ENCODE assay signal across 10 mouse cellular contexts in the genomic region with DNA sequence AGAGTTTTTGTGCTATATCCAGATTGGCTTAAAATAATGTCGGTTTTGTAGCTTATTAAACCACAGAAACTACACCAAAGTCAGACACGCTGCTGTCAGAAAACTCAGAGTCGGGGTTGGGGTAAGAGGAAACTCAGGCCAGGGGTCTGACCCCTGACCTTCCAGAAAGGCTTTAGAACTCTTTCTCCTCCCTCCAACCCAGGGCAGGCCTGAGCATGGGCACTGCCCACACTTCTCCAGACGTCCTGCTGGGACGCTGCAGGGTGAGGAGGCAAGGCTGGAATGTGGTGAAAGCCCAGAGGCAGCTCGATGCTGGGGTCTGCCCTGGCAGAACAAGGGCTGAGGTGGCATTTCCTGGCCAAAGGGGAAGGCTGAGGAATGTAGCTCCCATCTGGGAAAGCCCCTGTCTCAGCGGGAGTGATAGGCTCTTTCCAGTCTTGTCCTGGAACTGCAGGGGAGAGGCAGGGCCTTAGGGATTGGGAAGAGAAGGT. TPM values are rescaled to one million over a fixed set of nuclear protein-coding genes. Genes with fewer than 3 reads are reported as not detected.
DNase-seq lines count a peak whose midpoint lies in the region; ATAC-seq and TF ChIP-seq lines count a peak whose summit lies in the region.
"Had no signal": no experiment of that assay in that cellular context is flagged by ENCODE, and none has a peak within 500 bp of the region (broad histone marks: within the 10 kb centered on the region; RNA-seq: fewer than 3 reads in every experiment).

No protein-coding gene starts in this region.

- intact Hi-C loops in heart, postnatal 36 days (cut with DNase I) = no loop called here

- POLR2A ChIA-PET in Patski (lab: Charles Lee) = no interaction called here

- H3K4me2 ChIP-seq in heart, embryonic 12.5 days = peak overlapping the region; percentile 95
- peak overlapping the region; percentile 99 for H3K4me2 ChIP-seq in midbrain, embryonic 15.5 days

- H3K4me3 ChIP-seq in heart, embryonic 12.5 days = peak overlapping the region; percentile 59
- peak overlapping the region; percentile 64 for H3K4me3 ChIP-seq in hindbrain, embryonic 10.5 days
- peak overlapping the region; percentile 49 for H3K4me3 ChIP-seq in midbrain, embryonic 15.5 days

- peak; percentile 37; the same call in 1 of the 2 replicates for ATAC-seq in heart, embryonic 12.5 days (ENCODE audit: insufficient number of reproducible peaks, low FRiP score)
- ATAC-seq in Patski = peak; percentile 94
- ATAC-seq in midbrain, embryonic 15.5 days (replicated peaks) = no peak

- in situ Hi-C loops in Patski (cut with MboI; ENCODE audit: low pct_unique_long_range_greater_than_20kb) = no loop called here

- H3K9ac ChIP-seq in heart, embryonic 12.5 days = 0 out of 2 replicates have a peak overlapping the region, but pooled peaks have one; percentile 76
- H3K9ac ChIP-seq in midbrain, embryonic 15.5 days = no peak overlapping the region; the same call in 1 of the 2 replicates

- peaks cover 36% of the 10 kb centered on the region for H3K4me1 ChIP-seq in heart, embryonic 12.5 days (replicated peaks)
- H3K4me1 ChIP-seq in hindbrain, embryonic 10.5 days (replicated peaks) = peaks cover 28% of the 10 kb centered on the region
- H3K4me1 ChIP-seq in midbrain, embryonic 15.5 days = peaks cover 17% of the 10 kb centered on the region

- 4% methylated on average over 7 of the region's 7 CpGs for WGBS in heart, embryonic 12.5 days
- under 1% methylated on average over 7 of the region's 7 CpGs for WGBS in hindbrain, embryonic 10.5 days
- 4% methylated on average over 7 of the region's 7 CpGs for WGBS in midbrain, embryonic 15.5 days

- no peaks in the 10 kb centered on the region for H3K36me3 ChIP-seq in heart, embryonic 12.5 days
- H3K36me3 ChIP-seq in hindbrain, embryonic 10.5 days = no peaks in the 10 kb centered on the region
- H3K36me3 ChIP-seq in midbrain, embryonic 15.5 days (replicated peaks) = no peaks in the 10 kb centered on the region

- no peak for DNase-seq in heart, postnatal 36 days
- DNase-seq in Patski (ENCODE audit: low read depth, low spot score) = peak; percentile 68
- peak; percentile 30 for DNase-seq in hindbrain, embryonic 10.5 days (ENCODE audit: low spot score)
- DNase-seq in cerebellum, postnatal 4 days (ENCODE audit: low spot score in 2 of 2) = no peak
- no peak for DNase-seq in spleen, postnatal 10 days (ENCODE audit: low spot score in 2 of 2)
- no peak for DNase-seq in thymus, adult 18-20 months

- no peak overlapping the region for H3K27ac ChIP-seq in heart, embryonic 12.5 days (ENCODE audit: poor library complexity, severe bottlenecking)
- H3K27ac ChIP-seq in hindbrain, embryonic 10.5 days = no peak overlapping the region
- no peak overlapping the region for H3K27ac ChIP-seq in midbrain, embryonic 15.5 days
- H3K27ac ChIP-seq: macrophage had no signal

- H3K27me3 ChIP-seq in heart, embryonic 12.5 days (replicated peaks) = peaks cover 80% of the 10 kb centered on the region
- no peaks in the 10 kb centered on the region for H3K27me3 ChIP-seq in Patski
- H3K27me3 ChIP-seq in hindbrain, embryonic 10.5 days (ENCODE audit: insufficient read depth, poor library complexity, severe bottlenecking) = peaks cover 82% of the 10 kb centered on the region
- peaks cover 35% of the 10 kb centered on the region for H3K27me3 ChIP-seq in midbrain, embryonic 15.5 days (replicated peaks)

- no peaks in the 10 kb centered on the region; the same call in 1 of the 2 replicates for H3K9me3 ChIP-seq in heart, embryonic 12.5 days (replicated peaks)
- 0 out of 2 replicates have a peak, but pooled peaks cover 5% of the 10 kb centered on the region for H3K9me3 ChIP-seq in hindbrain, embryonic 10.5 days
- H3K9me3 ChIP-seq in midbrain, embryonic 15.5 days = no peaks in the 10 kb centered on the region

- CTCF ChIA-PET in Patski (lab: Charles Lee) = interaction anchor here (1.0 kb wide), 1 partner anchor 41 kb away, joined by 3 read pairs; no protein-coding TSS in a partner anchor

- no peak for TF ChIP-seq CTCF in Patski (IDR thresholded peaks at IDR 0.05)

RNA-seq across cellular contexts. Expression of gene 3100002H09Rik, which starts 34.6 kb away (rescaled TPM):
- polyA plus RNA-seq in heart, embryonic 12.5 days (2016; fragmentation: Nextera tagmentation; extraction: Ambion mirVana) = not detected in 2 replicates
- total RNA-seq in heart, postnatal 36 days (2021) = not detected
- polyA plus RNA-seq in Patski (2021) = not detected
- polyA plus RNA-seq in hindbrain, embryonic 10.5 days (2016; fragmentation: Nextera tagmentation; extraction: Ambion mirVana) = 0.25 TPM in 1 of 2 replicates, not detected in the other
- 0.98 and 1.3 TPM in 2 replicates for polyA plus RNA-seq in midbrain, embryonic 15.5 days (2015; fragmentation: Nextera tagmentation; extraction: Ambion mirVana)
- total RNA-seq: heart, postnatal 10 days had no signal

Comparison
In these comparisons a context has a peak if more than half of its experiments do, and no peak if none do; other contexts are left out.
1. DNase-seq: peak in Patski (single experiment) and hindbrain, embryonic 10.5 days (single experiment); none in heart, postnatal 36 days (0 of 2), cerebellum, postnatal 4 days (0 of 2), spleen, postnatal 10 days (0 of 2) and thymus, adult 18-20 months (0 of 2).
2. Peak in every context shown above with its lines, with median percentiles within 50 percentile points of each other: H3K4me3 ChIP-seq.